Mouse (Mus musculus) G1E-ER4 (cell line): ENCODE measurements around the gene Nova2. TPM values are rescaled to one million over a fixed set of nuclear protein-coding genes. Genes with fewer than 3 reads are reported as not detected.

Source experiments
- GATA1 ChIP-seq: IDR thresholded peaks from one replicate; pipeline ENCODE4 v1.8.0; 2012; ENCODE audit warnings: low read length, inconsistent platforms
- polyA plus RNA-seq: library from polyadenylated mRNA; stranded (reverse); fragments of >175 nt; gene quantifications from 2 replicates; pipeline ENCODE4 v1.2.3, GENCODE M21; 2012

The Nova2 gene
- polyA plus RNA-seq, 1 experiment, result not detected

GRCm38 (mm10) chr7:18992294-18992675 lies 66.6 kb downstream of the Nova2 start:
- no peak for TF ChIP-seq GATA1

- no peak for TF ChIP-seq GATA1
Measured at GRCm38 (mm10) chr7:18993036-18993435, 67.3 kb downstream of the Nova2 start.

GRCm38 (mm10) chr7:18998835-18999234 lies 73.1 kb downstream of the Nova2 start:
- TF ChIP-seq GATA1, result no peak

- TF ChIP-seq GATA1, result no peak
Measured at GRCm38 (mm10) chr7:19000421-19000820, 74.7 kb downstream of the Nova2 start.

GRCm38 (mm10) chr7:19001066-19001806 lies 75.5 kb downstream of the Nova2 start:
- no peak for TF ChIP-seq GATA1

- TF ChIP-seq GATA1, result no peak
Measured at GRCm38 (mm10) chr7:19001807-19002085, 76.1 kb downstream of the Nova2 start.

- TF ChIP-seq GATA1, result no peak
Measured at GRCm38 (mm10) chr7:19002115-19002514, 76.4 kb downstream of the Nova2 start.

GRCm38 (mm10) chr7:19002848-19003498 lies 77.3 kb downstream of the Nova2 start:
- no peak for TF ChIP-seq GATA1

GRCm38 (mm10) chr7:19003902-19004630 lies 78.4 kb downstream of the Nova2 start, which contains the start of gene Irf2bp1:
Irf2bp1 (plus strand) TSS chr7:19004044.
- no peak for TF ChIP-seq GATA1

GRCm38 (mm10) chr7:19004631-19005079 lies 79.0 kb downstream of the Nova2 start:
- TF ChIP-seq GATA1, result no peak

GRCm38 (mm10) chr7:19005417-19006121 lies 79.9 kb downstream of the Nova2 start:
- TF ChIP-seq GATA1, result no peak

GRCm38 (mm10) chr7:19006476-19006875 lies 80.8 kb downstream of the Nova2 start:
- no peak for TF ChIP-seq GATA1

- no peak for TF ChIP-seq GATA1
Measured at GRCm38 (mm10) chr7:19007026-19007977, 81.6 kb downstream of the Nova2 start.

- TF ChIP-seq GATA1, result no peak
Measured at GRCm38 (mm10) chr7:19010581-19010980, 84.9 kb downstream of the Nova2 start.
